Mouse (Mus musculus): ENCODE data around the gene Rnf151. TPM values are rescaled to one million over a fixed set of nuclear protein-coding genes. Genes with fewer than 3 reads are reported as not detected.
A peak's percentile ranks its signal among the peaks of the same experiment; 100 is the strongest.

Rnf151 gene
- polyA plus RNA-seq, 1 experiment from 2014 or later, result not detected

GRCm38 (mm10) chr17:24708646-24709045 is 9.2 kb downstream of the Rnf151 start:
- Histone ChIP-seq H3K4me3 (ENCODE audit: control insufficient read depth in 1 of 2, insufficient read depth in 1 of 2, low read depth in 1 of 2, low read length in 2 of 2) (no peak overlapping the region), H3K36me3 (ENCODE audit: control insufficient read depth, insufficient read depth, low read length) (peaks cover 21% of the 10 kb centered on the region), H3K27ac (replicated peaks in 1 of 2; ENCODE audit: control insufficient read depth in 1 of 2, insufficient read depth in 1 of 2, low read depth in 2 of 2, low read length in 2 of 2) (no peak overlapping the region), H3K4me2 (ENCODE audit: low read length) (peak overlapping the region; percentile 84; the same call in 1 of the 2 replicates), H3K27me3 (ENCODE audit: control insufficient read depth, insufficient read depth, low read length) (no peaks in the 10 kb centered on the region), H3K9ac (ENCODE audit: low read length) (no peak overlapping the region), H3K9me3 (ENCODE audit: control insufficient read depth, low read length) (no peaks in the 10 kb centered on the region), H3K4me1 (ENCODE audit: control insufficient read depth in 2 of 2, insufficient read depth in 2 of 2, low read length in 2 of 2) (peaks cover 5 to 11% of the 10 kb centered on the region in 2 experiments; a peak in 3 of 4 replicates)
- ATAC-seq (ENCODE audit: insufficient number of reproducible peaks, insufficient read depth, low FRiP score, low read depth), result no peak
- 34% methylated on average over 2 of the region's 2 CpGs for WGBS

GRCm38 (mm10) chr17:24707801-24708425 is 9.9 kb downstream of the Rnf151 start:
- peak overlapping the region; percentile 86 for H3K9ac ChIP-seq (ENCODE audit: low read length)
- no peak for ATAC-seq (ENCODE audit: insufficient number of reproducible peaks, insufficient read depth, low FRiP score, low read depth)
- H3K4me2 ChIP-seq (ENCODE audit: low read length), result peak overlapping the region; percentile 84
- 5% methylated on average over 24 of the region's 24 CpGs for WGBS
- H3K4me1 ChIP-seq (ENCODE audit: control insufficient read depth in 2 of 2, insufficient read depth in 2 of 2, low read length in 2 of 2), result peaks cover 5 to 11% of the 10 kb centered on the region in 2 experiments; a peak in 3 of 4 replicates
- no peaks in the 10 kb centered on the region for H3K9me3 ChIP-seq (ENCODE audit: control insufficient read depth, low read length)
- H3K27me3 ChIP-seq (ENCODE audit: control insufficient read depth, insufficient read depth, low read length), result no peaks in the 10 kb centered on the region
- peaks cover 28% of the 10 kb centered on the region for H3K36me3 ChIP-seq (ENCODE audit: control insufficient read depth, insufficient read depth, low read length)
- H3K4me3 ChIP-seq (ENCODE audit: control insufficient read depth in 1 of 2, insufficient read depth in 1 of 2, low read depth in 1 of 2, low read length in 2 of 2), result peak overlapping the region; percentile 70 to 82
- H3K27ac ChIP-seq (replicated peaks in 1 of 2; ENCODE audit: control insufficient read depth in 1 of 2, insufficient read depth in 1 of 2, low read depth in 2 of 2, low read length in 2 of 2), result peak overlapping the region; percentile 85

- Histone ChIP-seq H3K9ac (ENCODE audit: low read length) (peak within 1 kb of the TSS; percentile 86), H3K27ac (replicated peaks in 1 of 2; ENCODE audit: control insufficient read depth in 1 of 2, insufficient read depth in 1 of 2, low read depth in 2 of 2, low read length in 2 of 2) (peak within 1 kb of the TSS; percentile 85), H3K27me3 (ENCODE audit: control insufficient read depth, insufficient read depth, low read length) (no peaks in the 10 kb centered on the region), H3K4me1 (ENCODE audit: control insufficient read depth in 2 of 2, insufficient read depth in 2 of 2, low read length in 2 of 2) (peaks cover 5 to 11% of the 10 kb centered on the region in 2 experiments; a peak in 3 of 4 replicates), H3K4me3 (ENCODE audit: control insufficient read depth in 1 of 2, insufficient read depth in 1 of 2, low read depth in 1 of 2, low read length in 2 of 2) (peak within 1 kb of the TSS; percentile 70 to 82), H3K4me2 (ENCODE audit: low read length) (peak within 1 kb of the TSS; percentile 84), H3K9me3 (ENCODE audit: control insufficient read depth, low read length) (no peaks in the 10 kb centered on the region), H3K36me3 (ENCODE audit: control insufficient read depth, insufficient read depth, low read length) (peaks cover 35% of the 10 kb centered on the region)
- ATAC-seq (ENCODE audit: insufficient number of reproducible peaks, insufficient read depth, low FRiP score, low read depth), result peak; percentile 80
- WGBS, result 3% methylated on average over 32 of the region's 32 CpGs
Observed at GRCm38 (mm10) chr17:24706982-24707800, 10.7 kb downstream of the Rnf151 start, which contains the start of gene Tbl3. Tbl3 (minus strand) TSS chr17:24707660.

DNA sequence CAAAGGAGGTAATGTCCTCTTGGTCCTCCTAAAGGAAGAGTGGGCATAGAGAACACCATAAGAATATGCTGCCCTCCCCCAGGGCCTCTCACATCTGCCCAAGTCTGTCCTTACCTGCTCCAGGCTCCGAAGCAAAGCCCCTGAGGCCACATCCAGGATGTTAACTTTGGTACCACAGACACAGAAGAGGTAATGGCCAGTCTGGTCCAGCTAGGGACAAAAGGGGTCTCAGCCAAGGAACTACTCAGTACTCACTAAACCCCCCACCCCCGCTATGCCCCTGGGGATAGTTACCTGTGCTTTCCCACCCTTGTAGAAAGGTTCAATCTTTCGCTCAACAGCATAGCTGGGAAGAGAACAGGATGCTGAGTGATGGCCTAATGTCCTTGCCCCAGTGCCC is 12.0 kb downstream of the Rnf151 start:
- H3K27ac ChIP-seq (replicated peaks in 1 of 2; ENCODE audit: control insufficient read depth in 1 of 2, insufficient read depth in 1 of 2, low read depth in 2 of 2, low read length in 2 of 2), result no peak overlapping the region
- H3K9ac ChIP-seq (ENCODE audit: low read length), result no peak overlapping the region
- H3K9me3 ChIP-seq (ENCODE audit: control insufficient read depth, low read length), result no peaks in the 10 kb centered on the region
- no peak for ATAC-seq (ENCODE audit: insufficient number of reproducible peaks, insufficient read depth, low FRiP score, low read depth)
- 88% methylated on average over 3 of the region's 3 CpGs for WGBS
- peaks cover 48% of the 10 kb centered on the region for H3K36me3 ChIP-seq (ENCODE audit: control insufficient read depth, insufficient read depth, low read length)
- H3K4me1 ChIP-seq (ENCODE audit: control insufficient read depth in 2 of 2, insufficient read depth in 2 of 2, low read length in 2 of 2), result peaks cover 5 to 11% of the 10 kb centered on the region in 2 experiments; a peak in 3 of 4 replicates
- H3K4me2 ChIP-seq (ENCODE audit: low read length), result no peak overlapping the region
- H3K27me3 ChIP-seq (ENCODE audit: control insufficient read depth, insufficient read depth, low read length), result no peaks in the 10 kb centered on the region
- H3K4me3 ChIP-seq (ENCODE audit: control insufficient read depth in 1 of 2, insufficient read depth in 1 of 2, low read depth in 1 of 2, low read length in 2 of 2), result no peak overlapping the region

- H3K4me3 ChIP-seq (ENCODE audit: control insufficient read depth in 1 of 2, insufficient read depth in 1 of 2, low read depth in 1 of 2, low read length in 2 of 2), result no peak overlapping the region
- peaks cover 2 to 8% of the 10 kb centered on the region in 2 experiments; a peak in 3 of 4 replicates for H3K4me1 ChIP-seq (ENCODE audit: control insufficient read depth in 2 of 2, insufficient read depth in 2 of 2, low read length in 2 of 2)
- WGBS, result 89% methylated on average over 9 of the region's 9 CpGs
- no peak overlapping the region for H3K9ac ChIP-seq (ENCODE audit: low read length)
- peaks cover 65% of the 10 kb centered on the region for H3K36me3 ChIP-seq (ENCODE audit: control insufficient read depth, insufficient read depth, low read length)
- ATAC-seq (ENCODE audit: insufficient number of reproducible peaks, insufficient read depth, low FRiP score, low read depth), result no peak
- no peak overlapping the region for H3K27ac ChIP-seq (replicated peaks in 1 of 2; ENCODE audit: control insufficient read depth in 1 of 2, insufficient read depth in 1 of 2, low read depth in 2 of 2, low read length in 2 of 2)
- no peaks in the 10 kb centered on the region for H3K9me3 ChIP-seq (ENCODE audit: control insufficient read depth, low read length)
- no peaks in the 10 kb centered on the region for H3K27me3 ChIP-seq (ENCODE audit: control insufficient read depth, insufficient read depth, low read length)
- H3K4me2 ChIP-seq (ENCODE audit: low read length), result no peak overlapping the region
Observed at GRCm38 (mm10) chr17:24701251-24701650, 16.6 kb downstream of the Rnf151 start.

DNA sequence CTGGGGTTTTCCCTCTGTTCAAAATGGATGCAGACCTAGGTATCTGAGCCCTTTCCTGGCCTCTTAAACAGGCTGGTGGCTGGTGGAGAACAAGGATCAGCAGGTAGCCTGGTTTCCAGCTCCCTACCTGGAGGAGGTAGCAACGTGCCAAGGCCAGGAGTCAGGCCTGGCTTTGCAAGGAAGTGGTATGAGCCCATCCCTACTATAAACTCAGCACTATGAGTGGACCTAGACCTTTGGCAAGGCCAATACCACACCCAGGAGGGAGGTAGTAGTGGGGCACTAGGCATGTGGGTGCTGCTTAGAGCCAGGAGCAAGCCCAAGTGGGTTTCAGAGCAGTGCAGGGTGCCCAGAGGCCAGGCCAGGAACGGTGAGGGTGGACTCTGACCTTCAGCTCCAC is 18.4 kb downstream of the Rnf151 start:
- ATAC-seq (ENCODE audit: insufficient number of reproducible peaks, insufficient read depth, low FRiP score, low read depth), result no peak
- Histone ChIP-seq H3K9ac (ENCODE audit: low read length) (no peak overlapping the region), H3K4me1 (ENCODE audit: control insufficient read depth in 2 of 2, insufficient read depth in 2 of 2, low read length in 2 of 2) (peaks cover 2 to 12% of the 10 kb centered on the region in 2 experiments; a peak in 3 of 4 replicates), H3K9me3 (ENCODE audit: control insufficient read depth, low read length) (no peaks in the 10 kb centered on the region), H3K27ac (replicated peaks in 1 of 2; ENCODE audit: control insufficient read depth in 1 of 2, insufficient read depth in 1 of 2, low read depth in 2 of 2, low read length in 2 of 2) (no peak overlapping the region), H3K4me2 (ENCODE audit: low read length) (no peak overlapping the region), H3K27me3 (ENCODE audit: control insufficient read depth, insufficient read depth, low read length) (no peaks in the 10 kb centered on the region), H3K4me3 (ENCODE audit: control insufficient read depth in 1 of 2, insufficient read depth in 1 of 2, low read depth in 1 of 2, low read length in 2 of 2) (no peak overlapping the region), H3K36me3 (ENCODE audit: control insufficient read depth, insufficient read depth, low read length) (peaks cover 53% of the 10 kb centered on the region)
- WGBS, result 85% methylated on average over 2 of the region's 2 CpGs

DNA sequence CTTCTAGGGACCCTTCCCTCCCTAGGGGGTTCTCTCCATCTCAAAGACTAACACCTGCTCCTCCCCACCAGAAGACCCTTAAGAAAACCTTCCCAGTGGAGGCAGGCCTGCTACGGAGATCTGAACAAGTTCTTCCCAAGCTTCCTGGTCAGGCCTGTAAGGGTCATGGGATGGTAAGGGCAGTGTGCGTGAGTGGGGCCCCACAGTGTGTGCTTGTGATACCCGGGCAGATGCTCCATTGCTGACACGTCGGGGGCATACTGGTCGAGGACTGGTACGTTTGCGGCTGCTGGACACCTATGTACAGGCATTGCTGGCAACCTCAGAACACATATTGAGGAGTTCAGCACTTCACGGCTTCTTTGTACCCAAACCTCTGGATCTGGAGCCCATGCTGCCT is 19.1 kb downstream of the Rnf151 start:
- Histone ChIP-seq H3K4me2 (ENCODE audit: low read length) (no peak overlapping the region), H3K27ac (replicated peaks in 1 of 2; ENCODE audit: control insufficient read depth in 1 of 2, insufficient read depth in 1 of 2, low read depth in 2 of 2, low read length in 2 of 2) (no peak overlapping the region), H3K4me1 (ENCODE audit: control insufficient read depth in 2 of 2, insufficient read depth in 2 of 2, low read length in 2 of 2) (peaks cover 2 to 12% of the 10 kb centered on the region in 2 experiments; a peak in 3 of 4 replicates), H3K27me3 (ENCODE audit: control insufficient read depth, insufficient read depth, low read length) (no peaks in the 10 kb centered on the region), H3K9me3 (ENCODE audit: control insufficient read depth, low read length) (no peaks in the 10 kb centered on the region), H3K4me3 (ENCODE audit: control insufficient read depth in 1 of 2, insufficient read depth in 1 of 2, low read depth in 1 of 2, low read length in 2 of 2) (no peak overlapping the region), H3K36me3 (ENCODE audit: control insufficient read depth, insufficient read depth, low read length) (peaks cover 51% of the 10 kb centered on the region), H3K9ac (ENCODE audit: low read length) (no peak overlapping the region)
- no peak for ATAC-seq (ENCODE audit: insufficient number of reproducible peaks, insufficient read depth, low FRiP score, low read depth)
- 61% methylated on average over 9 of the region's 9 CpGs for WGBS

Measured in heart, embryonic 14.5 days (tissue).